Mouse (Mus musculus) erythroid progenitor cell, adult 5-6 weeks (primary cell): ENCODE measurements around the gene Gabbr2. TPM values are rescaled to one million over a fixed set of nuclear protein-coding genes. Genes with fewer than 3 reads are reported as not detected.

Source experiments
- total RNA-seq, 2 experiments: library from RNA; stranded (forward) in 1 of 2; stranded (reverse) in 1 of 2; fragments of 150-400 nt in 1 of 2; fragments of 186-747, 209-891 nt in 1 of 2; gene quantifications; 2 replicates each; pipeline versions ENCODE4 v1.2.3 to v1.2.4; 2015 to 2017; ENCODE audit warnings: low replicate concordance in 2 of 2

The Gabbr2 gene
- total RNA-seq, 2 experiments from 2014 or later, result 0.38 TPM; not detected in 1

Other genes with a start within 250 kb of the Gabbr2 start
- gene Anks6, start 65.6 kb upstream of the Gabbr2 start, total RNA-seq (2015; ENCODE audit: low replicate concordance), result not detected in 2 replicates
- not detected in 2 replicates for gene Anks6, start 65.6 kb upstream of the Gabbr2 start, total RNA-seq (2017; ENCODE audit: low replicate concordance)
- gene Galnt12, start 100.0 kb upstream of the Gabbr2 start, total RNA-seq (2015; ENCODE audit: low replicate concordance), result 1.4 TPM in 1 of 2 replicates, not detected in the other
- gene Galnt12, start 100.0 kb upstream of the Gabbr2 start, total RNA-seq (2017; ENCODE audit: low replicate concordance), result 0.90 TPM in 1 of 2 replicates, not detected in the other
- not detected in 2 replicates for gene Col15a1, start 216.3 kb upstream of the Gabbr2 start, total RNA-seq (2015; ENCODE audit: low replicate concordance)
- gene Col15a1, start 216.3 kb upstream of the Gabbr2 start, total RNA-seq (2017; ENCODE audit: low replicate concordance), result not detected in 2 replicates